Mouse (Mus musculus) brain, embryonic 14.5 days (tissue): ENCODE measurements around the gene Rsph9.

Experiments
- CTCF ChIP-seq: fragments of 200-500 bp; IDR thresholded peaks from 2 replicates; pipeline ENCODE4 v1.5.1; 2012; ENCODE audit warnings: inconsistent platforms, mild to moderate bottlenecking, moderate library complexity, borderline replicate concordance; ENCODE audit not compliant: insufficient read depth, insufficient read length; ENCODE audit errors: extremely low read depth
- POLR2A ChIP-seq: fragments of 200-500 bp; IDR thresholded peaks from 2 replicates; pipeline ENCODE4 v1.6.1; 2012; ENCODE audit warnings: mild to moderate bottlenecking, inconsistent platforms, borderline replicate concordance; ENCODE audit not compliant: poor library complexity, insufficient read depth, insufficient read length, severe bottlenecking; ENCODE audit errors: extremely low read depth

DNA sequence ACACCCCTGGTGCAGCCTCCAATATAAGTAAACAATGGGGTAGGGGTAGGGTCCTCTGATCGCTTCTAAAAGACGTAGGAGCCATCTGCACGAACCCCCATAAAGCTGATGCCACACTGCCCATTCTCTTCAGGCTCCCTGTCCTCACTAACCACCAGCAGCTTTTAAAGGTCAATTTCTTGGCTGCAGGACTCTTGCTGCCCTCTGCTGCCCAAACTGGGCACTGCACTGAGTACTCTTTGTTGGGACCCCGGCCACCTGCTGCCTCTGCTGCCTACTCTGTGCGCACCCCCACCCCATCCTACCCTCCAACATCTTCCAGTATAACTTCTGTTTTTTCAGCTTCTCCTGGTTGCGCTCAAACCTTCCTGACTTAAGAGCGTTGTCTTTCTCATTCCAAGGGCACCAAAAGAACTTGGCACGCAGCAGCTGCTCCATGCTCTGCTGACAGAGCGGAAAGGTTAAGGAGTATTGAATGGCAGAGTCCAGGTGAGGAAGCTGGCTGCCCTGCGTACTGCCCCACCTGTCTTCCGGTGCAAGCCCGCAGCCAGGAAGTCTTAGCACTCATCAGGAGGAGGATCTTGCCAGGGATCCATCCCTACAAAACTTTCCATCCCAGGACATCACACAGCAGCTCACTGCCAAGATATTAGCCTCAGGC, 11.8 kb downstream of the Rsph9 start:
- TF ChIP-seq CTCF (peak; percentile 91), POLR2A (no peak)
